Mouse (Mus musculus): ENCODE measurements around the gene Vav3.

Gene Vav3

GRCm38 (mm10) chr3:109515479-109515878, 175.0 kb downstream of the Vav3 start:
- DNase-seq = no peak

- no peak for DNase-seq
Measured at GRCm38 (mm10) chr3:109516372-109516771, 175.9 kb downstream of the Vav3 start.

DNA sequence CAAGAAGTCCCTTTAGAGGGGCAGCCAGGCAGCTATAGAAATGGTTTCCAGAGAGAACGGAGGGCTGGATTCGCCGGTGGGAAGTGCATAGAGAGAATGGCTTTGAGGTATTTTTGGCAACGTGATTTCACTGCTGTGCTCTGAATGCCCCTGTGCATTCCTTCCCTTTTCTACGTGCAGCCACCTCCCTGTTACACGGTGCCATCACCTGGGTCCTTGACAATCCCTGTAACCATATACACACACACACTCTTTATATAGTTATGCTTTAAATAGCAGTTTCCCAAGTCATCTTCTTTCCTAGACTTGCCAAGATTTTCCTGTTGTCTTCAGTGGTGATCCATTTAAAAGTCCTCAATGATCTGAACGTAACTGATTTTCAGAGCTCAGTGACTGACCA, 181.7 kb downstream of the Vav3 start:
- DNase-seq = no peak

- no peak for DNase-seq
Measured at GRCm38 (mm10) chr3:109525825-109526224, 185.4 kb downstream of the Vav3 start.

GRCm38 (mm10) chr3:109526246-109526645, 185.8 kb downstream of the Vav3 start:
- DNase-seq = peak; percentile 49 to 63

- DNase-seq = no peak
Measured at GRCm38 (mm10) chr3:109526651-109527050, 186.2 kb downstream of the Vav3 start.

GRCm38 (mm10) chr3:109528688-109529087, 188.2 kb downstream of the Vav3 start:
- DNase-seq = no peak

GRCm38 (mm10) chr3:109537686-109538085, 197.2 kb downstream of the Vav3 start:
- DNase-seq = no peak

GRCm38 (mm10) chr3:109540009-109540408, 199.6 kb downstream of the Vav3 start:
- DNase-seq = no peak

GRCm38 (mm10) chr3:109544476-109545221, 204.2 kb downstream of the Vav3 start:
- no peak for DNase-seq

- DNase-seq = no peak
Measured at GRCm38 (mm10) chr3:109557329-109557728, 216.9 kb downstream of the Vav3 start.

DNA sequence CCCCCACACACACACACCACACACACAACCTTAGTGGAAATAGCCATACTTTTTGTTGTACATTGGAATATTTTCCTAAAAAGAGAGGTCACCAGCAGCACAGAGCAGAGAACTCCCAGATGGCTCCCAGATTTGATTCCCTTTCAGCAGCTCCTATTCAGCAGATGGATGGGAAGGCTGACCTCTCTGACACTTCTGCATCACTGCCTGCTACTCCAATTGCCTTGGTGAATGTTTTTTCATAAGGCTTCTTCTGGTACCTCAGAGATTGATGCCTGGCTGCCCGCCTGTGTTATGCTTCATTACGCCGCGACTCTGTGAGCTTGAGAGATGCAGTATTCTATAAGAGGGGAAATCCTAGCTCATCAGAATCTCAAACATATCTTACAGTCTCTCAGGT, 220.8 kb downstream of the Vav3 start:
- no peak for DNase-seq

- no peak for DNase-seq
Measured at GRCm38 (mm10) chr3:109561776-109562175, 221.3 kb downstream of the Vav3 start.

GRCm38 (mm10) chr3:109562268-109562667, 221.8 kb downstream of the Vav3 start:
- DNase-seq = no peak

DNA sequence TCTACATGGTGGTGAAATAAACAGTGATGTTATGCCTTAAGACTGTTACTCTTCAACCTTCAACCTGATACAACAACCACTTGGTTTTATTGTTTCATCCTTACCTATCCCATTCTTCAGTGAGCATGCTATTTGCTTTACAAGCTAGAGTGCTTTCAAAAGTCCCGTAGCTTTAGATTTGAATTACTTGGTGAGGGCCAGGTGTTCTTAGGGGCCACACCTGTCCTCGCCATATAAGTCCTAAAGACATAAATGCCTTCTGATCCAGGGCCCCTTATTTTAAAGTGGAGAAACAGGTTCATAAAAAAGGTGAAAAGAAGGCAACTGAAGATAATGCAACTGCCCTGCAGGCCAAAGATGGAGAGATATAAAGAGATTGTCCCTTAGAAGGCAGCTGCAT, 224.0 kb downstream of the Vav3 start:
- no peak for DNase-seq

DNA sequence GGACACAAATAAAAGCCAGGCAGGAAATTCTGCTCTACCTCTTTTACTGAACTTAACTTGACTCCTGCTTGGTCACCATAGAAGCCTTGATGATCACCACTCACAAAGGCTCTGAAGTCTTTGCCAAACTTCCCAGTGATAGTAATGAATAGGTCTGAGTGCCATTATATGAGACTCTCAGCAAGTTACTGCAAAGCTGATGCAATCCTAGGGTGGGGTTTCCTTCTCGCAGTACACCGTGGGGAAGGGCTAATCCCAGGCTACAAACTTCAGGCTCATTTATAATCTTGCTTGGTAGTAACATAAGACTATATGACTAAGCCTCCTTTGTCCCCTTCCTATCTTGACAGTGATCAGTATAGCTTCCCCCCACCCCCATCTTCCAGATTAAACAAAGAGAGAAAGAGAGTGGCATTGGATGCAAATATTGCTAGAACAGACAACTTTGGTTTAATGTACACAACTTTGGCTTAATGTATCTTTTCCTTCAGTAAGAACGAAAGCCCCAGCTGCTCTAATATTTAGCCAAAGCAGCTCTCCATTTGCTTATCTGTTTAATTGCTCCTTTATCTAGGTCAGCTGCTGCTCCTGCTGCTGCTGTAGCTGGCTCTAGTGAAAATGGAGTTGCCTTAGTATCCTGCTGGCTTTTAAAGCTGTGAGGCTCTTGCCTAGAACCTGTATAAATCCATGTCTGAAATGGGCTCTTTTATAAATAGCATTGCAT, 228.3 kb downstream of the Vav3 start:
- DNase-seq = no peak

DNA sequence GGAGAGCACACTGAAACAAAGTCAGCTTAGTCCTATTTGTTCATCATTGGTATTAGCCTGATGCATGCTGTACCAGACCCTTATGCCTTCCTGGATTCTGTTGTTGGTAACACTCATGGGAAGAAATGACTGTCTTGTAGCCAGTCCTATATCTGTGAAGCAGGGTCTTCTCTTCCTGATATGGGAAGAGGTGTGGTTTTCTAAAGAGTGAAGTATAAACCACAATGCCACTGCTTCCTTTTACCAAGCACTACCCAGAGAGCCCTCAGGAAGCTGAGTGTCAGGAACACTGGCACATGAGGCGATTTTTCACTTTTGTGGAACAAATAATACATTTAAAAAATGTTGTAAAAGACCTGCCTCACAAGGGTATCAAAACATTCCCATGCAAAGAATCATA, 231.0 kb downstream of the Vav3 start:
- no peak for DNase-seq

- DNase-seq = no peak
Measured at GRCm38 (mm10) chr3:109572871-109573270, 232.4 kb downstream of the Vav3 start.

- DNase-seq = no peak
Measured at GRCm38 (mm10) chr3:109573549-109574146, 233.2 kb downstream of the Vav3 start.

DNA sequence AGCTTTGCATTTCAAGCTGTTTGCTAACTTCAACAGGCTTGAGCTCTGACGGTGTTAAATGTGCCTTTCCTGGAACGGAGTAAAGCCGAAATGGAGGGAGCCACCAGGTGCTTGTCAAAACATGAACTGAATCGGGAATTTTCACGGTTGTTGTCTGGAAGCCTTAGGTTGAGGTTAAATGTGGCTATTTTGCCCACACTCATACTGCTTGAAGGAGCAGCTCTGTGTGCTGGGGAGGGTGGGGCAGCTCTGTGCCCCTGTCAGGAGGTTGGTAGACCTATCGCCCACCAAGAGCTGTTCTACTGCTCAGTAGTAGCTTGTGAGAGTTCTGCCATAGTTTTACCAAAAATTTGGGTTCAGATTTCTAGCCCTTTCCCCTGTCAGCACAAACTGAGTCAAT, 233.7 kb downstream of the Vav3 start:
- DNase-seq = no peak

- DNase-seq = no peak
Measured at GRCm38 (mm10) chr3:109578347-109578746, 237.9 kb downstream of the Vav3 start.

- no peak for DNase-seq
Measured at GRCm38 (mm10) chr3:109578983-109579382, 238.5 kb downstream of the Vav3 start.

GRCm38 (mm10) chr3:109585946-109586345, 245.5 kb downstream of the Vav3 start:
- no peak for DNase-seq

- DNase-seq = no peak
Measured at GRCm38 (mm10) chr3:109592970-109593369, 252.5 kb downstream of the Vav3 start.

Data from thymus, postnatal 36 days (tissue).